26 mouse cellular contexts compared by ENCODE assay signal in genomic region chr7:74523086-74523485, GRCm38 (mm10). TPM values are rescaled to one million over a fixed set of nuclear protein-coding genes. Genes with fewer than 3 reads are reported as not detected.
DNase-seq lines count a peak whose midpoint lies in the region; ATAC-seq and TF ChIP-seq lines count a peak whose summit lies in the region.
"Had no signal": no experiment of that assay in that cellular context is flagged by ENCODE, and none has a peak within 500 bp of the region (broad histone marks: within the 10 kb centered on the region; RNA-seq: fewer than 3 reads in every experiment).

No protein-coding gene starts in this region.

- no peak overlapping the region for H3K4me2 ChIP-seq in forebrain, embryonic 12.5 days
- H3K4me2 ChIP-seq in neural tube, embryonic 13.5 days = no peak overlapping the region
- H3K4me2 ChIP-seq in neural tube, embryonic 15.5 days = no peak overlapping the region
- H3K4me2 ChIP-seq in hindbrain, postnatal 0 days (ENCODE audit: low read depth, low read length) = no peak overlapping the region
- H3K4me2 ChIP-seq: midbrain, embryonic 12.5 days; stomach, embryonic 15.5 days had no signal

- H3K4me3 ChIP-seq in forebrain, embryonic 12.5 days (replicated peaks) = no peak overlapping the region
- no peak overlapping the region for H3K4me3 ChIP-seq in forebrain, embryonic 10.5 days
- H3K4me3 ChIP-seq in neural tube, embryonic 13.5 days = no peak overlapping the region
- H3K4me3 ChIP-seq in neural tube, embryonic 15.5 days (replicated peaks) = no peak overlapping the region
- H3K4me3 ChIP-seq in hindbrain, postnatal 0 days (ENCODE audit: low read length) = no peak overlapping the region
- H3K4me3 ChIP-seq: heart, embryonic 10.5 days; layer of hippocampus, adult 2 months; midbrain, embryonic 12.5 days; stomach, embryonic 15.5 days had no signal

- DNase-seq in forebrain, embryonic 10.5 days (ENCODE audit: extremely low spot score, low spot score) = no peak
- peak; percentile 14 for DNase-seq in hindbrain, postnatal 0 days (ENCODE audit: low spot score)
- no peak for DNase-seq in heart, postnatal 25 days (ENCODE audit: low spot score)
- DNase-seq in lung, postnatal 25 days (ENCODE audit: low spot score) = no peak
- DNase-seq in right cerebral cortex, postnatal 36 days (ENCODE audit: low spot score in 2 of 2) = no peak
- DNase-seq: adrenal gland, postnatal 14 days; gastrocnemius, postnatal 25 days; kidney, adult 2 months; kidney, postnatal 10 days; layer of hippocampus, postnatal 36 days; liver; liver, postnatal 0 days; lung, postnatal 10 days; right cerebral cortex, postnatal 14 days; thymus, adult 2 months had no signal

- H3K27ac ChIP-seq in forebrain, embryonic 12.5 days = no peak overlapping the region
- no peak overlapping the region for H3K27ac ChIP-seq in forebrain, embryonic 10.5 days
- no peak overlapping the region for H3K27ac ChIP-seq in neural tube, embryonic 13.5 days (replicated peaks)
- H3K27ac ChIP-seq in neural tube, embryonic 15.5 days (replicated peaks) = no peak overlapping the region
- no peak overlapping the region for H3K27ac ChIP-seq in hindbrain, postnatal 0 days
- H3K27ac ChIP-seq: midbrain, embryonic 12.5 days; stomach, embryonic 15.5 days had no signal

- no peak for TF ChIP-seq CTCF in hindbrain, postnatal 0 days (IDR thresholded peaks at IDR 0.05; ENCODE audit: low read depth)

- no peaks in the 10 kb centered on the region for H3K9me3 ChIP-seq in forebrain, embryonic 12.5 days
- no peaks in the 10 kb centered on the region for H3K9me3 ChIP-seq in forebrain, embryonic 10.5 days
- H3K9me3 ChIP-seq in neural tube, embryonic 13.5 days = no peaks in the 10 kb centered on the region
- H3K9me3 ChIP-seq in neural tube, embryonic 15.5 days (replicated peaks) = no peaks in the 10 kb centered on the region
- no peaks in the 10 kb centered on the region for H3K9me3 ChIP-seq in hindbrain, postnatal 0 days (ENCODE audit: low read length)
- H3K9me3 ChIP-seq: heart, embryonic 10.5 days; midbrain, embryonic 12.5 days; stomach, embryonic 15.5 days had no signal

- H3K4me1 ChIP-seq in forebrain, embryonic 12.5 days = peaks cover 6% of the 10 kb centered on the region; the same call in 1 of the 2 replicates
- peaks cover 4% of the 10 kb centered on the region for H3K4me1 ChIP-seq in forebrain, embryonic 10.5 days
- peaks cover 9% of the 10 kb centered on the region; the same call in 1 of the 2 replicates for H3K4me1 ChIP-seq in neural tube, embryonic 13.5 days (replicated peaks)
- peaks cover 4% of the 10 kb centered on the region; the same call in 1 of the 2 replicates for H3K4me1 ChIP-seq in neural tube, embryonic 15.5 days
- no peaks in the 10 kb centered on the region for H3K4me1 ChIP-seq in hindbrain, postnatal 0 days (ENCODE audit: insufficient read depth, low read length)
- H3K4me1 ChIP-seq: stomach, embryonic 15.5 days had no signal

- WGBS in forebrain, embryonic 12.5 days = 36% methylated on average over 4 of the region's 4 CpGs
- WGBS in forebrain, embryonic 10.5 days = 56% methylated on average over 4 of the region's 4 CpGs
- 33% methylated on average over 4 of the region's 4 CpGs for WGBS in neural tube, embryonic 13.5 days
- WGBS in neural tube, embryonic 15.5 days = 38% methylated on average over 4 of the region's 4 CpGs
- 46% methylated on average over 4 of the region's 4 CpGs for WGBS in hindbrain, postnatal 0 days

- H3K9ac ChIP-seq in forebrain, embryonic 12.5 days = no peak overlapping the region
- no peak overlapping the region for H3K9ac ChIP-seq in neural tube, embryonic 13.5 days
- H3K9ac ChIP-seq in neural tube, embryonic 15.5 days (replicated peaks) = no peak overlapping the region
- no peak overlapping the region for H3K9ac ChIP-seq in hindbrain, postnatal 0 days (replicated peaks; ENCODE audit: low read length)
- H3K9ac ChIP-seq: liver, postnatal 0 days; midbrain, embryonic 12.5 days; stomach, embryonic 15.5 days had no signal

- intact Hi-C loops in heart, postnatal 25 days (cut with DNase I) = no loop called here

- peaks cover 29% of the 10 kb centered on the region for H3K27me3 ChIP-seq in forebrain, embryonic 12.5 days
- H3K27me3 ChIP-seq in forebrain, embryonic 10.5 days (ENCODE audit: poor library complexity, severe bottlenecking) = peaks cover 14% of the 10 kb centered on the region; the same call in 1 of the 2 replicates
- 0 out of 2 replicates have a peak, but pooled peaks cover 6% of the 10 kb centered on the region for H3K27me3 ChIP-seq in neural tube, embryonic 13.5 days
- H3K27me3 ChIP-seq in neural tube, embryonic 15.5 days (replicated peaks) = no peaks in the 10 kb centered on the region
- no peaks in the 10 kb centered on the region for H3K27me3 ChIP-seq in hindbrain, postnatal 0 days (ENCODE audit: insufficient read depth, low read length)
- H3K27me3 ChIP-seq: stomach, embryonic 15.5 days had no signal

- H3K36me3 ChIP-seq in forebrain, embryonic 12.5 days (replicated peaks) = no peaks in the 10 kb centered on the region
- H3K36me3 ChIP-seq in forebrain, embryonic 10.5 days (replicated peaks) = no peaks in the 10 kb centered on the region
- H3K36me3 ChIP-seq in neural tube, embryonic 13.5 days = no peaks in the 10 kb centered on the region
- no peaks in the 10 kb centered on the region for H3K36me3 ChIP-seq in neural tube, embryonic 15.5 days
- H3K36me3 ChIP-seq in hindbrain, postnatal 0 days (ENCODE audit: insufficient read depth, low read length) = no peaks in the 10 kb centered on the region
- H3K36me3 ChIP-seq: G1E; heart, embryonic 10.5 days; midbrain, embryonic 12.5 days; stomach, embryonic 15.5 days had no signal

- ATAC-seq in forebrain, embryonic 12.5 days (ENCODE audit: low FRiP score) = peak; percentile 49; the same call in 1 of the 2 replicates
- ATAC-seq in neural tube, embryonic 13.5 days (ENCODE audit: low read depth) = 0 out of 2 replicates have a peak, but pooled peaks have one; percentile 36
- ATAC-seq in neural tube, embryonic 15.5 days (ENCODE audit: low FRiP score) = no peak
- peak; percentile 65; the same call in 1 of the 2 replicates for ATAC-seq in hindbrain, postnatal 0 days
- ATAC-seq: activated CD4-positive, CD25-positive, alpha-beta regulatory T cell, adult 4 months; forebrain, embryonic 16.5 days; inflammation-experienced regulatory T-cells, adult 6 months; liver, postnatal 0 days had no signal

RNA-seq across cellular contexts. Expression of gene Slco3a1, which starts 31.5 kb away (rescaled TPM):
- 12.0 and 13.7 TPM in 2 replicates for polyA plus RNA-seq in forebrain, embryonic 12.5 days (2016; fragmentation: Nextera tagmentation; extraction: Ambion mirVana)
- polyA plus RNA-seq in forebrain, embryonic 10.5 days (2016; fragmentation: Nextera tagmentation; extraction: Ambion mirVana) = 4.9 and 5.2 TPM in 2 replicates
- 28.6 and 31.8 TPM in 2 replicates for polyA plus RNA-seq in neural tube, embryonic 13.5 days (2015; fragmentation: Nextera tagmentation; extraction: Ambion mirVana)
- polyA plus RNA-seq in neural tube, embryonic 15.5 days (2015; fragmentation: Nextera tagmentation; extraction: Ambion mirVana) = 21.9 and 24.1 TPM in 2 replicates
- 17.9 and 20.7 TPM in 2 replicates for total RNA-seq in hindbrain, postnatal 0 days (2014; rRNA removed)
- polyA plus RNA-seq in hindbrain, postnatal 0 days (2015; fragmentation: Nextera tagmentation; extraction: Ambion mirVana) = 14.7 and 15.0 TPM in 2 replicates
- total RNA-seq in heart, postnatal 25 days (2021) = 100 to 1,000 TPM in 1 of 2 experiments, 10 to 100 TPM in 1; 95.3 to 105 TPM
- polyA plus RNA-seq: G1E had no signal
